Mouse (Mus musculus): ENCODE data around the gene Bud31. TPM values are rescaled to one million over a fixed set of nuclear protein-coding genes. Genes with fewer than 3 reads are reported as not detected.

Gene Bud31
- total and polyA plus RNA-seq, 3 experiments, result 155 to 282 (median 211) TPM

DNA sequence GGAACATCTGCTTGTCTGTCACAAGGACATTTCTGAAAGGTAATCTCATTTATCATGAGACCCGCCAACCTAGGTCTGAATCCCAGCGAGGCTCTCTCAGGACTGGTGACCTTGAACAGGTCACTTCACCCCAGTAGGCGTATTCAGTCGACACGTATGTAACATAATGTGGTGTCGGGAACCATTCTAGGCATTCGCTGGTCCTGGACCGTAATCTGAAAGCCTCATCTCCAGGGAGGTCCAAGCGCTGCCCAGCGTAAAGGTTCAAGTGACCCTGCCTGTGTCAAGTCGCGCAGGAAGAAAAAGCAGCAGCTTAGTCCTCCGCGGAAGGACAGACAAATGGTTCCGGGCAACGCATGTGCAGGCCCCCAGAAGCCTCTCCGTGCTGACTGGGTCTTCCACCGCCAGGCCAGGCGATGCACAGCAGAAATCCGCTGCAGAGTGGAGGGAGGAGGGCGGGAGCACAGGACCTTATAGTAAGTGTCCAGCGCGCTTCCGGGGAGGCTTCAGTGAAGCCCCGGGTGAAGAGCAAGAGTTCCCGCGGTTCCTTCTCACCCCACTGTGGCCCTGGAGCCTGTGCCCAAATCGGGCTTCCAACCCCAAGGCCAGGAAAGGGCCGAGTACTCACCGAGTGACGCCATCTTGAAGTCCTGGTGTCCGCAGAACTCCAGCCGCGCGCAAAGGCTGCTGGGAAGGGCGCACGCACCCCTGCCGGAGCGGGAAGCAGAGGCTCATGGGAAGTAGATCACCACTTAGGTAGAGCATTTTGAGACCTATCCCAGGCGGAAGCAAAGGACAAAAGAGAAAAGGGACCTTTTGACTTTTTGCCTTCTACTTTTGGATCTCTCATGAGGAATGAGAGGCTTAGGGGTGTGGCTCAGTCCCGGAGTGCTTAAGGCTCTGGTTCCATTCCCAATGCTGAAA lies 51.0 kb downstream of the Bud31 start (continued):
- TF ChIP-seq RCOR1 (conservative IDR thresholded peaks at IDR 0.05; ENCODE audit: low read depth, low read length) (no peak), JUND (conservative IDR thresholded peaks at IDR 0.05; ENCODE audit: low read depth, low read length) (no peak), JUN (IDR thresholded peaks at IDR 0.05; ENCODE audit: insufficient read depth, low read depth, low read length) (no peak), CHD1 (IDR thresholded peaks at IDR 0.05; ENCODE audit: low read depth, low read length) (no peak), NELFE (IDR thresholded peaks at IDR 0.05; ENCODE audit: low read depth, low read length) (peak; percentile 94), SIN3A (IDR thresholded peaks at IDR 0.05; ENCODE audit: low read length) (peak; percentile 87), MXI1 (IDR thresholded peaks at IDR 0.05; ENCODE audit: low read depth, low read length) (peak; percentile 47; the same call in 1 of the 2 replicates), E2F4 (IDR thresholded peaks at IDR 0.05; ENCODE audit: insufficient replicate concordance, low read depth, low read length) (peak; percentile 94), MEF2A (IDR thresholded peaks at IDR 0.05; ENCODE audit: borderline replicate concordance, low read depth, low read length) (no peak), SMC3 (IDR thresholded peaks at IDR 0.05; ENCODE audit: low read depth, low read length) (no peak), ZC3H11A (IDR thresholded peaks at IDR 0.05; ENCODE audit: low read depth, low read length) (no peak), TBP (conservative IDR thresholded peaks at IDR 0.05; ENCODE audit: low read depth, low read length) (peak; percentile 90), CHD2 (IDR thresholded peaks at IDR 0.05; ENCODE audit: low read length) (0 out of 2 replicates have a peak, but pooled peaks have one; percentile 36)

DNA sequence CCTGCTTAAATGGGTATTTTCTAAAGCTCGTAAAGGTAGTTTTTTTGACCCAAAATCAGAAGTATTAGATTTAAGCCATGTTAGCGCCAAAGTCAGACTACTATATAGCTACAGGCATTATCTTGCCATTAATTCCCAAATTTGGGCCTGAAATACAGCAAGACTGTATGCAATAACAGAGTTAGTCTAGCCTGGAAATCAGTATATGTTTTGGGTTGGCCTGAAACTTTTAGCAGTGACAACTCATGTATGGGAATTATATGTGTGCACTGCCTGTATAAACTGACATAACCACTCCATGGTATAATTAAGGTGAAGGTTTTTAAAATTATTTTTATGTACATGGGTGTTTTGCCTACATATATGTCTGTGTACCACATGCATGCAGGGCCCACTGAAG lies 51.8 kb downstream of the Bud31 start, which contains the start of gene Atp5j2:
Gene Atp5j2 (minus strand): TSS at position 101 of the 400 bp plus-strand sequence.
- Histone ChIP-seq H3K79me2 (replicated peaks; ENCODE audit: control insufficient read depth, extremely low read depth, insufficient read depth, poor library complexity, severe bottlenecking) (peaks cover 42% of the 10 kb centered on the region), H3K36me3 (replicated peaks in 1 of 2; ENCODE audit: control insufficient read depth in 1 of 2, insufficient read depth in 1 of 2, low read length in 1 of 2) (peaks cover 31 to 55% of the 10 kb centered on the region in 2 experiments), H3K4me3 (replicated peaks in 1 of 3; ENCODE audit: low read depth in 2 of 3, low read length in 2 of 3, poor library complexity in 1 of 3) (peak within 1 kb of the TSS; percentile 76 to 97 (median 84)), H3K9me3 (replicated peaks; ENCODE audit: low read length) (no peaks in the 10 kb centered on the region), H3K4me2 (ENCODE audit: insufficient read depth, low read depth, poor library complexity, severe bottlenecking) (peak within 1 kb of the TSS; percentile 99), H3K4me1 (ENCODE audit: control insufficient read depth in 1 of 2, insufficient read depth in 2 of 2) (peaks cover 9 to 26% of the 10 kb centered on the region in 2 experiments), H3K9ac (ENCODE audit: insufficient read depth, low read depth) (peak within 1 kb of the TSS; percentile 78), H3K27ac (ENCODE audit: insufficient read depth, low read depth) (peak within 1 kb of the TSS; percentile 18; the same call in 1 of the 2 replicates), H3K27me3 (replicated peaks) (no peaks in the 10 kb centered on the region)
- dilution Hi-C loops (cut with MboI; ENCODE audit: extremely low pct_ligation_motif_present, extremely low pct_unique_long_range_greater_than_20kb, low sequenced_read_pairs), result no loop called here
- in situ Hi-C loops (cut with MboI; ENCODE audit: low pct_ligation_motif_present, low pct_unique_long_range_greater_than_20kb, low sequenced_read_pairs), result no loop called here
- TF ChIP-seq MYC (IDR thresholded peaks at IDR 0.05; ENCODE audit: low read depth, low read length) (no peak), KAT2A (IDR thresholded peaks at IDR 0.05; ENCODE audit: insufficient replicate concordance, low read length) (no peak)
- DNase-seq (ENCODE audit: extremely low read depth), result no peak

Other genes with a start within 250 kb of the Bud31 start
- 4.1 and 4.3 TPM in 2 replicates for gene Smurf1, start 174.5 kb upstream of the Bud31 start, total RNA-seq (2012; rRNA removed)
- gene Smurf1, start 174.5 kb upstream of the Bud31 start, total RNA-seq (2014; rRNA removed), result 2.9 and 3.1 TPM in 2 replicates
- gene Smurf1, start 174.5 kb upstream of the Bud31 start, polyA plus RNA-seq (2012; ENCODE audit: insufficient read length, low read depth), result 6.6 and 7.2 TPM in 2 replicates
- not detected in 2 replicates for gene Gm4871, start 107.6 kb upstream of the Bud31 start, total RNA-seq (2012; rRNA removed)
- gene Gm4871, start 107.6 kb upstream of the Bud31 start, total RNA-seq (2014; rRNA removed), result not detected in 2 replicates
- not detected in 2 replicates for gene Gm4871, start 107.6 kb upstream of the Bud31 start, polyA plus RNA-seq (2012; ENCODE audit: insufficient read length, low read depth)
- not detected in 2 replicates for gene 1700018F24Rik, start 97.4 kb upstream of the Bud31 start, total RNA-seq (2012; rRNA removed)
- gene 1700018F24Rik, start 97.4 kb upstream of the Bud31 start, total RNA-seq (2014; rRNA removed), result not detected in 2 replicates
- gene 1700018F24Rik, start 97.4 kb upstream of the Bud31 start, polyA plus RNA-seq (2012; ENCODE audit: insufficient read length, low read depth), result not detected in 2 replicates
- 57.5 and 59.2 TPM in 2 replicates for gene Arpc1a, start 56.5 kb upstream of the Bud31 start, total RNA-seq (2012; rRNA removed)
- gene Arpc1a, start 56.5 kb upstream of the Bud31 start, total RNA-seq (2014; rRNA removed), result 56.5 and 59.5 TPM in 2 replicates
- gene Arpc1a, start 56.5 kb upstream of the Bud31 start, polyA plus RNA-seq (2012; ENCODE audit: insufficient read length, low read depth), result 68.9 and 83.2 TPM in 2 replicates
- not detected in 2 replicates for gene Kpna7, start 56.3 kb upstream of the Bud31 start, total RNA-seq (2012; rRNA removed)
- not detected in 2 replicates for gene Kpna7, start 56.3 kb upstream of the Bud31 start, total RNA-seq (2014; rRNA removed)
- gene Kpna7, start 56.3 kb upstream of the Bud31 start, polyA plus RNA-seq (2012; ENCODE audit: insufficient read length, low read depth), result 0.26 TPM in 1 of 2 replicates, not detected in the other
- gene Arpc1b, start 26.1 kb upstream of the Bud31 start, total RNA-seq (2012; rRNA removed), result 516 and 548 TPM in 2 replicates
- gene Arpc1b, start 26.1 kb upstream of the Bud31 start, total RNA-seq (2014; rRNA removed), result 317 and 330 TPM in 2 replicates
- gene Arpc1b, start 26.1 kb upstream of the Bud31 start, polyA plus RNA-seq (2012; ENCODE audit: insufficient read length, low read depth), result 441 and 472 TPM in 2 replicates
- gene Pdap1, start 124 bp upstream of the Bud31 start, total RNA-seq (2012; rRNA removed), result 86.7 and 102 TPM in 2 replicates
- 58.9 and 64.5 TPM in 2 replicates for gene Pdap1, start 124 bp upstream of the Bud31 start, total RNA-seq (2014; rRNA removed)
- 267 and 280 TPM in 2 replicates for gene Pdap1, start 124 bp upstream of the Bud31 start, polyA plus RNA-seq (2012; ENCODE audit: insufficient read length, low read depth)
- 13.9 and 15.3 TPM in 2 replicates for gene Ptcd1, start 26.7 kb downstream of the Bud31 start, total RNA-seq (2012; rRNA removed)
- gene Ptcd1, start 26.7 kb downstream of the Bud31 start, total RNA-seq (2014; rRNA removed), result 10.6 and 11.4 TPM in 2 replicates
- 11.7 and 12.3 TPM in 2 replicates for gene Ptcd1, start 26.7 kb downstream of the Bud31 start, polyA plus RNA-seq (2012; ENCODE audit: insufficient read length, low read depth)
- gene Cpsf4, start 26.9 kb downstream of the Bud31 start, total RNA-seq (2012; rRNA removed), result 59.2 and 68.4 TPM in 2 replicates
- 70.7 and 75.2 TPM in 2 replicates for gene Cpsf4, start 26.9 kb downstream of the Bud31 start, total RNA-seq (2014; rRNA removed)
- 54.6 and 56.3 TPM in 2 replicates for gene Cpsf4, start 26.9 kb downstream of the Bud31 start, polyA plus RNA-seq (2012; ENCODE audit: insufficient read length, low read depth)
- gene Atp5j2, start 51.7 kb downstream of the Bud31 start, total RNA-seq (2012; rRNA removed), result 440 and 469 TPM in 2 replicates
- gene Atp5j2, start 51.7 kb downstream of the Bud31 start, total RNA-seq (2014; rRNA removed), result 202 and 229 TPM in 2 replicates
- 327 and 397 TPM in 2 replicates for gene Atp5j2, start 51.7 kb downstream of the Bud31 start, polyA plus RNA-seq (2012; ENCODE audit: insufficient read length, low read depth)
- gene Zkscan14, start 61.5 kb downstream of the Bud31 start, total RNA-seq (2012; rRNA removed), result 11.5 and 12.1 TPM in 2 replicates
- gene Zkscan14, start 61.5 kb downstream of the Bud31 start, total RNA-seq (2014; rRNA removed), result 10.7 and 12.8 TPM in 2 replicates
- 10.1 and 10.5 TPM in 2 replicates for gene Zkscan14, start 61.5 kb downstream of the Bud31 start, polyA plus RNA-seq (2012; ENCODE audit: insufficient read length, low read depth)
- gene Zkscan5, start 64.2 kb downstream of the Bud31 start, total RNA-seq (2012; rRNA removed), result 5.6 and 6.2 TPM in 2 replicates
- 4.7 and 5.0 TPM in 2 replicates for gene Zkscan5, start 64.2 kb downstream of the Bud31 start, total RNA-seq (2014; rRNA removed)
- 4.4 and 5.3 TPM in 2 replicates for gene Zkscan5, start 64.2 kb downstream of the Bud31 start, polyA plus RNA-seq (2012; ENCODE audit: insufficient read length, low read depth)
- gene Zfp655, start 91.4 kb downstream of the Bud31 start, total RNA-seq (2012; rRNA removed), result 18.2 and 20.7 TPM in 2 replicates
- 21.9 and 24.6 TPM in 2 replicates for gene Zfp655, start 91.4 kb downstream of the Bud31 start, total RNA-seq (2014; rRNA removed)
- 18.1 and 18.5 TPM in 2 replicates for gene Zfp655, start 91.4 kb downstream of the Bud31 start, polyA plus RNA-seq (2012; ENCODE audit: insufficient read length, low read depth)
- gene Zscan25, start 140.1 kb downstream of the Bud31 start, total RNA-seq (2012; rRNA removed), result 12.2 and 13.5 TPM in 2 replicates
- gene Zscan25, start 140.1 kb downstream of the Bud31 start, total RNA-seq (2014; rRNA removed), result 9.8 and 11.8 TPM in 2 replicates
- gene Zscan25, start 140.1 kb downstream of the Bud31 start, polyA plus RNA-seq (2012; ENCODE audit: insufficient read length, low read depth), result 19.5 and 20.1 TPM in 2 replicates
- not detected in 2 replicates for gene Cyp3a57, start 204.9 kb downstream of the Bud31 start, total RNA-seq (2012; rRNA removed)
- not detected in 2 replicates for gene Cyp3a57, start 204.9 kb downstream of the Bud31 start, total RNA-seq (2014; rRNA removed)
- gene Cyp3a57, start 204.9 kb downstream of the Bud31 start, polyA plus RNA-seq (2012; ENCODE audit: insufficient read length, low read depth), result not detected in 2 replicates